Mouse (Mus musculus): ENCODE data around the gene Tsc2. TPM values are rescaled to one million over a fixed set of nuclear protein-coding genes. Genes with fewer than 3 reads are reported as not detected.
A peak's percentile ranks its signal among the peaks of the same experiment; 100 is the strongest.

The Tsc2 gene
- polyA plus RNA-seq, 1 experiment = 152 TPM

GRCm38 (mm10) chr17:24573811-24574210, 58.6 kb downstream of the Tsc2 start:
- no peak for DNase-seq
- TF ChIP-seq POLR2A (IDR thresholded peaks at IDR 0.05; ENCODE audit: low read depth, low read length) (no peak), CTCF (conservative IDR thresholded peaks at IDR 0.05; ENCODE audit: insufficient read depth, insufficient read length, low read depth, low read length) (no peak)
- 94% methylated on average over 9 of the region's 9 CpGs for WGBS
- Histone ChIP-seq H3K36me3 (ENCODE audit: control insufficient read depth, insufficient read depth, low read length) (no peaks in the 10 kb centered on the region; the same call in 1 of the 2 replicates), H3K27ac (ENCODE audit: insufficient read depth, low read depth, low read length) (no peak overlapping the region), H3K4me3 (ENCODE audit: insufficient read depth, low read depth, low read length) (no peak overlapping the region), H3K4me1 (ENCODE audit: control insufficient read depth, insufficient read depth, low read length) (no peaks in the 10 kb centered on the region), H3K27me3 (replicated peaks; ENCODE audit: control insufficient read depth, insufficient read depth, low read length) (no peaks in the 10 kb centered on the region)

GRCm38 (mm10) chr17:24572651-24573245, 59.7 kb downstream of the Tsc2 start:
- H3K27ac ChIP-seq (ENCODE audit: insufficient read depth, low read depth, low read length) = no peak overlapping the region
- H3K4me3 ChIP-seq (ENCODE audit: insufficient read depth, low read depth, low read length) = no peak overlapping the region
- no peak for TF ChIP-seq CTCF (conservative IDR thresholded peaks at IDR 0.05; ENCODE audit: insufficient read depth, insufficient read length, low read depth, low read length)
- no peak for TF ChIP-seq POLR2A (IDR thresholded peaks at IDR 0.05; ENCODE audit: low read depth, low read length)
- no peaks in the 10 kb centered on the region; the same call in 1 of the 2 replicates for H3K36me3 ChIP-seq (ENCODE audit: control insufficient read depth, insufficient read depth, low read length)
- no peaks in the 10 kb centered on the region for H3K4me1 ChIP-seq (ENCODE audit: control insufficient read depth, insufficient read depth, low read length)
- no peaks in the 10 kb centered on the region for H3K27me3 ChIP-seq (replicated peaks; ENCODE audit: control insufficient read depth, insufficient read depth, low read length)
- no peak for DNase-seq
- WGBS = 94% methylated on average over 12 of the region's 12 CpGs

- Histone ChIP-seq H3K27me3 (replicated peaks; ENCODE audit: control insufficient read depth, insufficient read depth, low read length) (no peaks in the 10 kb centered on the region), H3K4me3 (ENCODE audit: insufficient read depth, low read depth, low read length) (no peak overlapping the region), H3K36me3 (ENCODE audit: control insufficient read depth, insufficient read depth, low read length) (no peaks in the 10 kb centered on the region; the same call in 1 of the 2 replicates), H3K4me1 (ENCODE audit: control insufficient read depth, insufficient read depth, low read length) (no peaks in the 10 kb centered on the region), H3K27ac (ENCODE audit: insufficient read depth, low read depth, low read length) (no peak overlapping the region)
- TF ChIP-seq CTCF (conservative IDR thresholded peaks at IDR 0.05; ENCODE audit: insufficient read depth, insufficient read length, low read depth, low read length) (no peak), POLR2A (IDR thresholded peaks at IDR 0.05; ENCODE audit: low read depth, low read length) (no peak)
- WGBS = 83% methylated on average over 4 of the region's 4 CpGs
- DNase-seq = no peak
Observed at GRCm38 (mm10) chr17:24569837-24570236, 62.6 kb downstream of the Tsc2 start.

DNA sequence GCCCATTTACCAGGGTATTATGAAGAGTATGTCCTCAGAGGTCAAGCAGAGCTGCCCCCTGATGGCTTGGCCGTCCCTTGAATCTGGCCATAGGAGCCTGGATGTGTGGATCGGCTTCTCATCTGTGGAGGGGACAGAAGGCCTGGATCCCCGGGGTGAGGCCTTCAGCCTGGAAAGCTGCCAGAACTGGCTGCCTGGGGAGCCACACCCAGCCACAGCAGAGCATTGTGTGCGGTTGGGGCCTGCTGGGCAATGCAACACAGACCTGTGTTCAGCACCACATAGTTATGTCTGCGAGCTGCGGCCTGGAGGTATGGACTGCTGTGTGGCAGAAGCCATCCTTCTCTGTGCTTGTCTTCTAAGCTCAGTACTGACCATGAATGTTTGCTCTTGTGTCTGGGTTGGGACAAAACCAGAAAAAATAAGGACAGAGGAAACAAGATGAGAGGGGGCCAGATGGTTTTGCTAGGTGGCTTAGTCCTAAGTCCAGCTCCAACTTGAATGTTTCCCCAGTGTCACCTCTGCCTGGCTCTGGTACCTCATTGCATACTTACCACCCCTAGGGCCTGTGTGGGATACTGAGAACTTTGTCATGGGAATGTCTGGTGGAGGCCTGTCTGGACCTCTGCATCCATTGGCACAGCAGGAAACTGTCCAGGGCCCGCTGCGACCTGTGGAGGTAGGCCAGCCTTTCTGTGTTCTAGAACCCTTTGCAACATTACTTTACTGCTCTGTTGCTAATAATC, 65.2 kb downstream of the Tsc2 start:
- TF ChIP-seq CTCF (conservative IDR thresholded peaks at IDR 0.05; ENCODE audit: insufficient read depth, insufficient read length, low read depth, low read length) (no peak), POLR2A (IDR thresholded peaks at IDR 0.05; ENCODE audit: low read depth, low read length) (no peak)
- Histone ChIP-seq H3K4me3 (ENCODE audit: insufficient read depth, low read depth, low read length) (no peak overlapping the region), H3K36me3 (ENCODE audit: control insufficient read depth, insufficient read depth, low read length) (no peaks in the 10 kb centered on the region), H3K27ac (ENCODE audit: insufficient read depth, low read depth, low read length) (no peak overlapping the region), H3K27me3 (replicated peaks; ENCODE audit: control insufficient read depth, insufficient read depth, low read length) (no peaks in the 10 kb centered on the region), H3K4me1 (ENCODE audit: control insufficient read depth, insufficient read depth, low read length) (no peaks in the 10 kb centered on the region)
- WGBS = 57% methylated on average over 8 of the region's 8 CpGs
- DNase-seq = peak; percentile 42

- WGBS = 89% methylated on average over 3 of the region's 3 CpGs
- no peak for DNase-seq
- no peak for TF ChIP-seq CTCF (conservative IDR thresholded peaks at IDR 0.05; ENCODE audit: insufficient read depth, insufficient read length, low read depth, low read length)
- TF ChIP-seq POLR2A (IDR thresholded peaks at IDR 0.05; ENCODE audit: low read depth, low read length) = no peak
- no peak overlapping the region for H3K4me3 ChIP-seq (ENCODE audit: insufficient read depth, low read depth, low read length)
- no peaks in the 10 kb centered on the region for H3K27me3 ChIP-seq (replicated peaks; ENCODE audit: control insufficient read depth, insufficient read depth, low read length)
- H3K36me3 ChIP-seq (ENCODE audit: control insufficient read depth, insufficient read depth, low read length) = no peaks in the 10 kb centered on the region
- H3K4me1 ChIP-seq (ENCODE audit: control insufficient read depth, insufficient read depth, low read length) = no peaks in the 10 kb centered on the region
- no peak overlapping the region for H3K27ac ChIP-seq (ENCODE audit: insufficient read depth, low read depth, low read length)
Observed at GRCm38 (mm10) chr17:24565792-24566191, 66.6 kb downstream of the Tsc2 start.

DNA sequence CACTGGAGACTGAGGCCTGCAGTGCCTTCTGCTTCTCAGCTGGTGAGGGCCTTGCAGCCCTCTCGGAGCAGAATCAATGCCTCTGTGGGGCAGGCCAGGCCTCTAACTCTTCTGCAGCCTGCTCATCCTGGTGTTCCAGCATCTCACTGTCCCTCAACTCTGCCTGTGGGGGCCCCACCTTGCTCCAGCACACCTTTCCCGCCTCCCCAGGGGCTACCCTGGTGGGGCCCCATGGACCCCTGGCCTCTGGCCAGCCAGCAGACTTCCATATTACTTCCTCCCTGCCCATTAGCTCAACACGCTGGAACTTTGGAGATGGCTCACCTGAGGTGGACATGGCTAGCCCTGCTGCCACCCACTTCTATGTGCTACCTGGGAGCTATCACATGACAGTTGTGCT, 67.3 kb downstream of the Tsc2 start:
- Histone ChIP-seq H3K4me1 (ENCODE audit: control insufficient read depth, insufficient read depth, low read length) (no peaks in the 10 kb centered on the region), H3K27me3 (replicated peaks; ENCODE audit: control insufficient read depth, insufficient read depth, low read length) (no peaks in the 10 kb centered on the region), H3K4me3 (ENCODE audit: insufficient read depth, low read depth, low read length) (no peak overlapping the region), H3K36me3 (ENCODE audit: control insufficient read depth, insufficient read depth, low read length) (no peaks in the 10 kb centered on the region), H3K27ac (ENCODE audit: insufficient read depth, low read depth, low read length) (no peak overlapping the region)
- WGBS = 85% methylated on average over 3 of the region's 3 CpGs
- DNase-seq = no peak
- TF ChIP-seq POLR2A (IDR thresholded peaks at IDR 0.05; ENCODE audit: low read depth, low read length) = no peak

DNA sequence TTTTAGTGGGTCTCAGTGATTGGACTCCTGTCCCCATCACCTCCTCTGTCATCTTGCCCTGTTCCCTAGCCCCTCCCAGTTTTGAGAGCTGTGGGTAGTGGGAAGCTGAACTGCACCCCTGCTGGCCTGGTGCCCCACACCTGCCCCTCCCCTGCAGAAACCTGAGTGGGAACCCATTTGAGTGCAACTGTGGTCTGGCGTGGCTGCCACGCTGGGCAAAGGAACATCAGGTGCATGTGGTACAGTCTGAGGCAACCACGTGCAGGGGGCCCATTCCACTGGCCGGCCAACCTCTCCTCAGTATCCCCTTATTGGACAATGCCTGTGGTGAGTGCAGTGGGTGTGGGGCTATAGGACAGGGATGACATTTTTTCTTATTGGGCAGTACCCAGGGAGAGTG, 68.0 kb downstream of the Tsc2 start:
- Histone ChIP-seq H3K27me3 (replicated peaks; ENCODE audit: control insufficient read depth, insufficient read depth, low read length) (no peaks in the 10 kb centered on the region), H3K4me3 (ENCODE audit: insufficient read depth, low read depth, low read length) (no peak overlapping the region), H3K27ac (ENCODE audit: insufficient read depth, low read depth, low read length) (no peak overlapping the region), H3K36me3 (ENCODE audit: control insufficient read depth, insufficient read depth, low read length) (no peaks in the 10 kb centered on the region), H3K4me1 (ENCODE audit: control insufficient read depth, insufficient read depth, low read length) (0 out of 2 replicates have a peak, but pooled peaks cover 2% of the 10 kb centered on the region)
- no peak for DNase-seq
- 93% methylated on average over 4 of the region's 4 CpGs for WGBS
- TF ChIP-seq CTCF (conservative IDR thresholded peaks at IDR 0.05; ENCODE audit: insufficient read depth, insufficient read length, low read depth, low read length) (no peak), POLR2A (IDR thresholded peaks at IDR 0.05; ENCODE audit: low read depth, low read length) (no peak)

Measured in kidney, adult 2 months (tissue).